Mouse (Mus musculus) midbrain, embryonic 11.5 days (tissue): ENCODE results near the gene Hoxa9. TPM values are rescaled to one million over a fixed set of nuclear protein-coding genes. Genes with fewer than 3 reads are reported as not detected.

ENCODE experiments used
- ATAC-seq: fragments of 200-750 bp; cut with Nextera tagmentation; 2 replicates; pipeline ENCODE4 v1.8.0; 2017; ENCODE audit warnings: moderate TSS enrichment, moderate library complexity; ENCODE audit not compliant: low FRiP score
- DNase-seq: peaks from one replicate; pipeline ENCODE4 v3.0.0; 2015; ENCODE audit warnings: low spot score; ENCODE audit errors: missing footprints
- H3K27ac ChIP-seq: fragments of 300-500 bp; sonication (generic); 2 replicates; pipeline ENCODE4 v1.5.1; 2014; ENCODE audit warnings: low read depth, low read length
- H3K27me3 ChIP-seq: fragments of 300-500 bp; sonication (generic); 2 replicates; pipeline ENCODE4 v1.6.1; 2014; ENCODE audit warnings: mild to moderate bottlenecking, low read length, moderate library complexity, mixed read lengths; ENCODE audit not compliant: control insufficient read depth, insufficient read depth
- H3K36me3 ChIP-seq: fragments of 300-500 bp; sonication (generic); 2 replicates; pipeline ENCODE4 v1.6.1; 2014; ENCODE audit warnings: mild to moderate bottlenecking, low read length, moderate library complexity, mixed read lengths; ENCODE audit not compliant: control insufficient read depth, insufficient read depth
- H3K4me1 ChIP-seq: fragments of 300-500 bp; sonication (generic); 2 replicates; pipeline ENCODE4 v1.6.1; 2014; ENCODE audit warnings: low read length; ENCODE audit not compliant: control insufficient read depth, insufficient read depth
- H3K4me2 ChIP-seq: fragments of 300-500 bp; sonication (generic); 2 replicates; pipeline ENCODE4 v1.6.1; 2014; ENCODE audit warnings: mild to moderate bottlenecking, moderate library complexity
- H3K4me3 ChIP-seq: fragments of 300-500 bp; sonication (generic); 2 replicates; pipeline ENCODE4 v1.5.1; 2014; ENCODE audit warnings: low read depth, low read length
- H3K9ac ChIP-seq: fragments of 300-500 bp; sonication (generic); 2 replicates; pipeline ENCODE4 v1.6.1; 2014; ENCODE audit warnings: low read length
- H3K9me3 ChIP-seq: fragments of 300-500 bp; sonication (generic); 2 replicates; pipeline ENCODE4 v1.6.1; 2016; ENCODE audit warnings: low read length; ENCODE audit not compliant: control insufficient read depth
- WGBS: fragments of 180-500 bp; shearing (Covaris S2); extraction: QIAGEN DNeasy Blood & Tissue Kit; methylation state at CpG from one replicate; pipeline ENCODE4 v1.1.7; 2014; 5-methylcytosine and 5-hydroxymethylcytosine counted together
- microRNA counts: library from miRNA; unstranded; fragments of <30 nt; microRNA quantifications from one replicate; lab custom pipeline; 2015
- microRNA-seq: library from miRNA; unstranded; fragments of <30 nt; microRNA quantifications from one replicate; pipeline ENCODE4, GENCODE M21; 2017
- polyA plus RNA-seq: library from polyadenylated mRNA; unstranded; fragments of >200 nt; fragmentation: Nextera tagmentation; extraction: Ambion mirVana; gene quantifications from 2 replicates; pipeline ENCODE4 v1.2.1, GENCODE M21; 2014

Gene Hoxa9
- polyA plus RNA-seq, 1 experiment from 2014 or later = not detected

DNA sequence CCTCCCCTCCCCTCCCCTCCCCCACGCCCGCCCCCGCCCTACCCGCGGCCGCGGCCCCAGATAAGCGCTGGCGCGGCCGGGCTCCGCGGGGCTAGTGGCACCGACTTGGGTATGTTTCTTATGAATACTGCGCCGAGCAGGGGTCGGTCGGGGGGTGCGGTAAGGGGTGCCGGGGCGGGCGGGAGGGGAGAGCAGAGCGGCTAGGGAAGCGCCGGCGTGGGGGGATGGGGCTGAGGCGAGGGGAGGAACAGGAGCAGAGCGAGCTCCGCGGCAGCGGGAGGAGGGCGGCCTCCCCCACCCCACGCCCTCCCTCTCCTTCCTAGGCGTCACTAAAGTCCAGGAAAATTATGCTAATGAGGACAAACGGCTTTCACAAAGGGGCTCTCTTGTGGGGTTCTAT is 55.0 kb downstream of the Hoxa9 start:
- 0 out of 2 replicates have a peak overlapping the region, but pooled peaks have one; percentile 9 for H3K4me3 ChIP-seq
- ATAC-seq (no peak), DNase-seq (no peak)
- H3K27ac ChIP-seq = no peak overlapping the region
- H3K36me3 ChIP-seq = no peaks in the 10 kb centered on the region
- no peaks in the 10 kb centered on the region for H3K9me3 ChIP-seq
- no peak overlapping the region for H3K9ac ChIP-seq
- peaks cover 98% of the 10 kb centered on the region for H3K27me3 ChIP-seq
- H3K4me2 ChIP-seq = no peak overlapping the region
- H3K4me1 ChIP-seq = peaks cover 3% of the 10 kb centered on the region; the same call in 1 of the 2 replicates
- 0% methylated on average over 20 of the region's 35 CpGs for WGBS

DNA sequence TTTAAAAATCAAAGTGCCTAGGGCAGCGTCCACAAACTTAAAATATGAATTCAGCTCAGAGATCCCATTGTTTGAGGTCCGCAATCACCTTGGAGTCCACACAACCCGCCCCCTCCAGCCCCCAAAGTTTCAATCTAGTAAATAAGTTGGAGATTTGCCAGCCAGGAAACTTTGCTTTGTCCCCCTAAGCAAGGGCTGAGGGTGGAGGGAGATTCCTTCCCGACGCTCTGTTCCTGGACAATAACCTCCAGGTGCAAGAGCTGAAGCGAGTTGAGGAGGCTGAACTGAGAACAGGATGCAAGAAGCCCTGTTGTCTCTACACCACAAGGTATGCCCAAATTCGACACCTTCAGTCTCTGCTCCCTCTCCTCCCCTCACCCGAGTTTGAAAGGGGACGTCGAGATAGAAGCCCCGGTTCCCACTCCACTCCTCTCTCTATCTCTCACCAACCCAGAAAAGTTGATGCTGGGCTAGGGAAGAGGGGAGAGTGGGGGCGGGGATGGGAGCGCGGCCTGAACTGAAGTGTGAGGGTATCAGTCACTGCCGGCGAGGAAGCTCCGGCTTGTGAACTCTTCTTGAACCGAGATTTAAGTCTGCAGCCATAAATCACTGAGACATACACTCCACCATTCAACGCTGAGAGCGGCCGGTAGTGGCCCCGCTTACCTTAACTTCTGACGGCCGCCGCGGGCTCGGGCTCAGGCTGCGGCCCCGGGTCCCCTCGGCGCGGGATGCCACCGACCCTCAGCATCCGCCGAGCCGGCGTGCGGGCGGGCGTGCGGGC is 55.7 kb downstream of the Hoxa9 start:
- Histone ChIP-seq H3K36me3 (no peaks in the 10 kb centered on the region), H3K9me3 (no peaks in the 10 kb centered on the region), H3K4me1 (peaks cover 3% of the 10 kb centered on the region; the same call in 1 of the 2 replicates), H3K27me3 (peaks cover 98% of the 10 kb centered on the region), H3K9ac (no peak overlapping the region), H3K4me2 (no peak overlapping the region), H3K27ac (no peak overlapping the region), H3K4me3 (0 out of 2 replicates have a peak overlapping the region, but pooled peaks have one; percentile 9)
- under 1% methylated on average over 40 of the region's 41 CpGs for WGBS
- ATAC-seq = no peak
- DNase-seq = peak; percentile 96

DNA sequence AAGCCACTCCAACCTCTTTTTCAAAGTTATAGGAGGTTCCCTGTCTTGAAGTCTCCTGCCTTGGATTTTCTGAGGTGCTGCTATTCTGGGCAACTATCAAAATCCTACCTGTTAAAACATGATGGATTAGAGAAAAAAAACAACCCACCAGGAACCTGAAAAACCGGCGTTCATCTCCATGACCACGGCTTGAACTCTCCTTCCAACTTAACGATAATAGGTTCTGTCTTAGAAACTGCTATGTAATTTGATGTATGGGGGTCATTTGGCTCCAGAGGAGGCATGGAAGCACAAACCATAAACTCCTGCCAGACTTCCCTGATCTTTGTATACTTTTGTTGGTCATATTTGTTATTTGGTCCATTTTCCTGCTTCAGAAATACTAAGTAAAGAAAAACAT is 57.2 kb downstream of the Hoxa9 start:
- peaks cover 3% of the 10 kb centered on the region; the same call in 1 of the 2 replicates for H3K4me1 ChIP-seq
- H3K9ac ChIP-seq = no peak overlapping the region
- H3K27me3 ChIP-seq = peaks cover 97% of the 10 kb centered on the region
- no peaks in the 10 kb centered on the region for H3K36me3 ChIP-seq
- ATAC-seq = no peak
- no peak overlapping the region for H3K4me3 ChIP-seq
- no peak overlapping the region for H3K27ac ChIP-seq
- 4% methylated on average over 4 of the region's 4 CpGs for WGBS
- H3K9me3 ChIP-seq = no peaks in the 10 kb centered on the region
- DNase-seq = no peak
- H3K4me2 ChIP-seq = no peak overlapping the region

MicroRNA genes within 50 kb of the gene (microRNA counts, 519-probe panel; counts per million panel counts)
- microRNA mmu-miR-196b (lab: Ali Mortazavi, UCI) = not detected

Small RNA genes within 50 kb of the gene (microRNA-seq; reads per million reads assigned to microRNA genes)
- 9.3 reads per million, percentile 29 among the genes with 10 or more reads in this experiment for gene Mir196b

Other genes starting within 250 kb of the Hoxa9 start
- gene Skap2, start 218.5 kb downstream of the Hoxa9 start, polyA plus RNA-seq = 8.5 and 10.0 TPM in 2 replicates
- gene Hoxa1, start 72.8 kb downstream of the Hoxa9 start, polyA plus RNA-seq = 0.53 and 0.63 TPM in 2 replicates
- 0.14 and 0.26 TPM in 2 replicates for gene Hoxa2, start 66.3 kb downstream of the Hoxa9 start, polyA plus RNA-seq
- gene 5730596B20Rik, start 53.6 kb downstream of the Hoxa9 start, polyA plus RNA-seq = not detected in 2 replicates
- not detected in 2 replicates for gene Hoxa4, start 39.3 kb downstream of the Hoxa9 start, polyA plus RNA-seq
- gene Hoxa5, start 26.5 kb downstream of the Hoxa9 start, polyA plus RNA-seq = not detected in 2 replicates
- not detected in 2 replicates for gene Hoxa6, start 22.4 kb downstream of the Hoxa9 start, polyA plus RNA-seq
- 0.11 TPM in 1 of 2 replicates, not detected in the other for gene Hoxa3, start 17.8 kb downstream of the Hoxa9 start, polyA plus RNA-seq
- not detected in 2 replicates for gene Gm28308, start 17.8 kb downstream of the Hoxa9 start, polyA plus RNA-seq
- 0.14 TPM in 1 of 2 replicates, not detected in the other for gene Hoxa7, start 9.2 kb downstream of the Hoxa9 start, polyA plus RNA-seq
- not detected in 2 replicates for gene Hoxa10, start 9.8 kb upstream of the Hoxa9 start, polyA plus RNA-seq
- gene Hoxa11, start 14.7 kb upstream of the Hoxa9 start, polyA plus RNA-seq = not detected in 2 replicates
- gene Hoxa13, start 29.8 kb upstream of the Hoxa9 start, polyA plus RNA-seq = not detected in 2 replicates
- 0.23 and 0.30 TPM in 2 replicates for gene Evx1, start 82.4 kb upstream of the Hoxa9 start, polyA plus RNA-seq